Mouse (Mus musculus): ENCODE data around the gene Sec61a2.

The Sec61a2 gene

DNA sequence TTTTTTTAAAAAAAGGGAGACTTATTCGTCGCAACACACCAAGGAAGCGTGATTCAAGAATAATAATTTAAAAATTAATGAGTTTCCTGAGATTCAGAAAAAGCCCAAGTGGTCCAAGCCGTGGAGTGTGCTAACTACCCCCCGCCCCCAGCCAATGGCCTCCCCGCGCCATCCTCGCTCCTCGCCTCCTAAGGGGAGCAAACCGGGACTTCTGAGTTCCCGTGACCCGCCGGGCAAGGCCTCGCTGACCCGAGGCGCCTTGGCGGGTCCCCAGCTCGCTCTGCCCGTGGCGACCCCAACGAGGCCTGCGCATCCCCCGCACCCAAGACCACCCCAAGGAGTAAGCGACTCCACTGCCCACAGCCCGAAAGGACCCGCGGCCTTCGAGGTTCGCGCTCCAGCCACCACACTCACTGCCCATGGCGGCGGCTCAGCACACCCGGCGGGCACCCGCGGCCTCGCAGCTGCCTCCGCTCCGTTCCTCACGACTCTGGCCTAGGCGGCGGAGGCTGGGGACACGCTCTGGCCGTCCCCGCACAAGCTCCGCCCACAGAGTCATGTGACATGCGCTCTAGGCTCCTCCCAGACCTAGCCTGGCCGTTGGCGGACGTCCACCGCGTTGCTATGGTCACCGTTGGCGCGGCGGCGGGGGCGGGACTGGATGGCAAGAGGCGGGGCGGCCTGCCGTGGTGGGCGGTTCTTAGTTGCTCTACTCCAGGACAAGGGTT lies at the start of gene Sec61a2:
Gene Sec61a2 (minus strand): TSS at position 590 of the 728 bp plus-strand sequence.
- DNase-seq, result peak; percentile 98 to 100

DNA sequence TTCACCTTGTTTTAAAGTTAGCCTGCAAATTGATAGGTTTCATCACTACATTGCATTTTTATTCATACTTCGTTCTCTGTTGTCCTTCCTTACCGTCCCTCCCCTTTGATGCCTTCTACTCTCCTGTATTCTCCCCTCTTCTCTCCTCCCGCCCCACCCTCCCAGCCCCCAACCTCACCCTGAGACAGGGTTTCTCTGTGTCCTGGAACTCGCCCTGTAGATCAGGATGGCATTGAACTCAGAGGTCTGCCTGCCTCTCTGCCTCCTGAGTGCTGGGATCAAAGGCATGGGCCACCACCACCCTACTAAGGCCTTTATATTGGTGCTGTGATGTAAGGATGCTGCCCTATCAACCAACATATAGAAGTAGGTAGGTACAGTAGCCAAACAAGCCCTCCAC lies 47.8 kb upstream of the Sec61a2 start:
- no peak for DNase-seq

DNA sequence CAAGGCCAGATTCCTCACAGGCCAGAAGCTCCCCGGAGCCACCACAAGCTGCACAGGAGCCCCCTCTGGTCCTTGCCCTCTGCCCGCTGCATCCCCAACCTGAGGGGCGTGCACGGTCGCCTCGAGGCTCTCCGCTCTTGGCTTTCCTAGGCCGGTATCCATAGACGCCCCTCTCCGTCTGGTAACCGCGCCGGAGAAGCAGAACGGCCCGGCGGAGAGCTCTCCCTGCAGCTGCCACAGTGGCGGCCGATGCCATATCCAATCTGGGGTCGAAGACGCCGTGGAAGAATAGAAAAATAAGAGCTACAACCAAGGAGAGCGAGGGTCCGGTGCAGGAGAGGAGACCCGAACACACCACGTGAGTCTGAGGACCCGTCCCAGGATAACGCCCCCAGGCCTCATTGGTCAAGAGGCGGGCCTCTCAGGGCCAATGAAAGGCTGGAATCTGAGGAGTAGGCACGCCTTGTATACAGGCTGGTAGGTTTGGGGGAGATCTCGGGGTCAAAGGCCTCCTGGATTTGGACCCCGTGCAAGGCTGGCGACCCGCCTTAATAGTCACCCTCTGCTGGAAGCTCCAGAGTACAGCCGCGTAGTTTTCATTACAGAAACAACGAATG lies 47.3 kb upstream of the Sec61a2 start, which contains the start of gene Dhtkd1:
Gene Dhtkd1 (minus strand): TSS at position 377 of the 617 bp plus-strand sequence.
- DNase-seq, result peak; percentile 47 to 57

DNA sequence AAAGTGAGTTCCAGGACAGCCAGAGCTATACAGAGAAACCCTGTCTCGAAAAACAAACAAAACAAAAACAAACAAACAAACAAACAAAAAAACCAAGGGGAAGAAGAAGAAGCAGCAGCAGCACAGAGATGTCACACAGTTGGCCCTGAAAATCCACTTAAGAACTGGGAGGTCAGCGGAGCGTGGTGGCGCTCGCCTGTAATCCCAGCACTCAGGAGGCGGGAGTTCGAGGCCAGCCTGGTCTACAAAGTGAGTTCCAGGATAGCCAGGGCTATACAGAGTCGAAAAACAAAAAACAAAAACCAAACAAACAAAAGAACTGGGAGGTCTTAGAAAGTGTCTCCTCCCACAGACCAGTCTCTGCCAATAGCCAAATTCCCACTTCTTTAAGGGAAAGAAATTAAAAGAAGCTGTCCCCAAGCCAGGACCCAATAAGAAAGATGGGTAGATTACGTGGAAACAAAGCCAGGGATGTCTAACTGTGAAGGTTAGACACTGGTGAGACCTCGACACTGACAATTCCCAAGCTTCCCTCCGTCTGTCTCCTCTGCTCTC lies 46.7 kb upstream of the Sec61a2 start:
- no peak for DNase-seq

DNA sequence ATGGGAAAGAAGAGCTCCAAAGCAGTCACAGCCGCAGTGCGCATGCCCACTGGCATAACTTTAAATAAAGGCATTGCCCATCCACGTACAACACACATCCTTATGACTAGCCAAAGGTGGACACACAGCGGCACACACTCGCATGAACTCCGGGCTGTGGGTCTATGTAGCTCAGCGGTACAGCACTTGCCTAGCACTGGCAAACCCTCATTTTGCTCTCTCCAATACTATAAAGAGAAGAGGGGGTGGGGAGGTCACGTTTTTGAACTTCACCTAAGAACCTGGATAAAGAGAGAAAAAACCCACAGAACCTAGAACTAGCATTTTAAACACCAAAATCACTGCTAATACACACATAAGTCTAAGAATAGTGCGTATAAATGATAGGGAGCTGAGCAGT lies 45.7 kb upstream of the Sec61a2 start:
- no peak for DNase-seq

DNA sequence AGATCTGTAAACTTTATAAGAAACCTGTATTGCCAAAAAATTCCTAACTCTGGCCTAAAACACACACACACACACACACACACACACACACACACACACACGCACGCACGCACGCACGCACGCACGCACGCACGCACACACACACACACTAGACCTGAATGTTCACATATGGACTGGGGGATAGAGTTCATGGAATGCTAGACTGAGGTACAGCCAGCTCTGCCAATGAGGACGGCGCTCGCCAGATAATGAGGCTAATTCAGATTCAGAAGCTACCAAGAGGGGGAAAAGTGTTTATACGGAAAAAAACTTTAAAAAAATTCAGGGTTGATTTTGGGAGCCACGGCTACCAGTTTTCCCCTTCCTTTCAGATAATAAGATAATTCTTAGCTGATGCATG lies 44.7 kb upstream of the Sec61a2 start:
- no peak for DNase-seq

DNA sequence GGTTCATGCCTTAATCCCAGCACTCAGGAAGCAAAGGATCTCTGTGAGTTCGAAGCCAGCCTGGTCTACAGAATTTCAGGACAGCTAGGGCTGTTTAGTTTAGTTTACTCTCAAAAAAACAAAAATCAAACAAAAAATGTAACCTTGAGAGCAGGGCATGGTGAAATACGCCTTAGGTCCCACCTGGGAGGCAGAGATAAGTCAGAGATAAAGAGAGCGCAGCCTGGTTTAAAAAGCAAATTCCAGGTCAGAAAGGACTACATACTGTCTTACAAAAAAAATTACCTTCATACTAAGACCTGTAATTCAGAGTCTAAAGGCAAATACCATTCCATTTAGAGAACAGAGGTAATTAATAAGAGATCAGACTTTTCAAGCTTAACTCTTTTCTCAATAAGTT lies 44.1 kb upstream of the Sec61a2 start:
- DNase-seq, result no peak

DNA sequence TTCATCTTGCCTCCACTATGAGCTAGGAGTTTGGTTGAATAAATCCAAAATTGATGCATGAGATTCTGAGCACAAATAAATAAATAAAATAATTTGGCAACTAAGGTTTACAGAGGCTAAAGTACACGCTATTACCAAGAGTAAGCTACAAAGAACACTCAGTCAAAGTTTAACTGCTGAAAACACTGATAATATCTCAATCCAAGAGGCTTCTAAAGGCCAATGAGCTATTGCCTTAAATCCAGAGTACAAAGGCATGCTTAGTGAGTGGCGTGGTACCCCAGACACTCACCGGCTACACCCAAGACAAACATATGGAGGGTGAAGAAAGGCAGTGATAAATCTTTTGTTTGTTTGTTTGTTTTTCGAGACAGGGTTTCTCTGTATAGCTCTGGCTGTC lies 41.3 kb upstream of the Sec61a2 start:
- no peak for DNase-seq

DNA sequence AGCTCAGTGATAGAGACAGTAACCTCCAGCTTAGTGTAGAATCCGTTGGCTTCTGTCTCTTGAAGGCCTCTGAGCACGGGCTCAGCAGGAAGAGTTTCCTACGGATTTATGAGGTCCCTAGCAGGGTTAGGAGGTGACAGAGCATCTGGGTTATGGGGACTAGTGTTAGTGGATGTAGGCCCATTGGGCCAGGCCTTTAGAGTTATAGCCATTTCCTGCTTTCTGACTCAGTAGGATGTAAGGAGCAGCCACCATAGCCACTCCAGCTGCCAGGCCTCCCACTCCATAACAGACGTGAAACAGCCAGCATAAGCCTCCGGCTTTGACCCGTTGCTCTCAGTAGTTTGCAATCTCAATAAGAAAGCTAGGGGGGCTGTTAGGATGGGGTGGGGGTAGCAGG lies 40.8 kb upstream of the Sec61a2 start:
- no peak for DNase-seq

DNA sequence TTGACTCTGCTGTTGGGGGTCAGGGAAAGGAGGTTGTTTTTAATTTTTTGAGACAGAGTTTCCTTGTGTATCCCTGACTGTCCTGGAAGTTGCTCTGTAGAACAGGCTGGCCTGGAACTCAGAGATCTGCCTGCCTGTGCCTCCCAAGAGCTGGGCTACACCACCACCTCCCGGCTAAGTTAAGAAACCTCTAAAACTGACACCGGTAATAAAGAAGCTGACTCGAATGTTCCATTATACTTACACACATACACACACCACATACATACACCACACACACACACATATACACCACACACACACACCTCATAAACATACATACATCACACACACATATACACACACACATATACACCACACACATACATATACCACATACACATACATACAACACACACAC lies 39.7 kb upstream of the Sec61a2 start:
- no peak for DNase-seq

DNA sequence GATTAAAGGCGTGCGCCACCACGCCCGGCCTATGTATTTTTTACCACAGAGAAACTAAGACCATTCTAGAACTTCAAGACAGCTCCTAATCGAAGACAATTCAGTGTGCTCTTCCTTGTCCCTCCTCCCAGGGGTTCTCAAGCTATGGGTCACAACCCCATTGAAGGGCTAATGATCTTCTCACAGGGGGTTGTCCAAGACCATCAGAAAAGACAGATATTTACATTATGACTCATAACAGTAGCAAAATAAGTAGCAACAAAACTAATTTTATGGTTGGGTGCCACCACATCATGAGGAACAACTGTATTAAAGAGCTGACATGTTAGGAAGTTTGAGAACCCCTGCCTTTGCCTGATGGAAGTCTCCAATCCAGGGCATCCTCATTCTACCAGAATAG lies 36.7 kb upstream of the Sec61a2 start:
- DNase-seq, result no peak

DNA sequence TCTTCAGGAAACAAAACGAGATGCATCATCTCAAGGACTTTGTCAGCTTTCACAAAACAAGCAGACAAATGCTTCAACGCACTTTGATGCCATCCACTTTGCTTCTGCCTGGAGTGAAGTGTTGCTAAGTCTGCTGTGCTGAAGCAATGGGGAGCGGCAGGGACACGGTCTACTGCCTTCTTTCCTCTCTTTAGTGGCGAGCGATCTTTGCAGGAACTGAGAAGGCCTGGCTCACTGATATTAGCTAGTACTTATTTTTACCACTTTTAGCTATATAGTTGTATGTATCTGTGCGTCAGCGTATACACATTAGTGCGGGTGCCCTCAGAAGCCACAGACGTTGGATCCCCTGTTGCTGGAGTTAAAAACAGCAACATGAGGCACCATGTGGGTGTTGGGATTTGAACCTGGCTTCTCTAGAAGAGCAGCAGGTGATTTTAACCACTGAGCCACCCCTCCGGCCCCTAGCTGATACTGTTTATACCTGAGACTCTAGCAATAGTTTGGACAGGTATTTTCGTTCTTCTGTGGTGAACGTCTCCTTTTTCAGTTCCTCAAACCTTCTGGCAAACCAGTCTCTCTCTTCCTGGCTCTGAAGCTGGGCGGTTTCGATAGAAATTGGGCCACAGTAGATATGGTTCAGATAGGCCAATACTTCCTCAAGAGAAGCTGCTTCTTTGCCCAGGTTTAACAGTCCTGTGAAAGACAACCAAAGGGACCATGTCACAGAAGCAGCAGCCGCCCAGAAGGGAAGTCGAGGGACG lies 35.2 kb upstream of the Sec61a2 start:
- no peak for DNase-seq

DNA sequence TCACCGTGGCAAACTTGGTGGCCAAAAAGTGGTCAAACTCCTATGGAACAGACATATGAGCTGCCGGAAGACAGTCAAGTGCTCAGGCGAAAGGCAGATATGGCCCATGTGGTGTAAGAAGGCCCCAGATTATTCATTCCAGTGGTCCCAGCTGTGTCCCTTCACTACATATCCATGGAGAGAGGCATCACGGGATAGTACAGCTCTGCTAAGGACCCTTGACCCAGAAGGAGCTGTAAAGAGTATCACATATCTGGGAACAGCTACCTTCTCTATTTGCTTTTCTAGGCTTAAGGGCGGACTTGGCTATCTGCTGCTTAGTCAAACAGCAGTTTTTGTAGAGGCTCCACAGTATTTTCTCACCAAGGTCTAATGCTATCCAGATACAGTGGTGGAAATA lies 34.6 kb upstream of the Sec61a2 start:
- DNase-seq, result no peak

DNA sequence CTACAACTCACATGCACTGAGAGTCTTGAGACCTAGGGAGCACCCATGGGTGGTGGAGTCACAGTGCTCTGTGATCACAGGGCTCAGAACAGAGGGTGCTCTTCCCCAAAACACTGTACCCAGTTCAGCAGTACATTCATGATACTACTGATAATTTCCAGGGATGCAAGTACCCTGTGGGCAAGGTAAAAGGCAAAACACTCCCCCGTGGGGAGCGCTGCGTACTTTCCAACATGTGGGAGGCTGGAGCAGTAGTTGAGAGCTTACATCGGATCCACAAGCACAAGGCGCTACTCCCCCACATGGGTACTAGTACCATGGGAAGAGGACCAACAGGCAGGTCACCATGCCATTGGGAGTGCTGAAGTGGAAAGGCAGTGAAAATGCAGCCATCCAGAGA lies 32.2 kb upstream of the Sec61a2 start:
- DNase-seq, result no peak

DNA sequence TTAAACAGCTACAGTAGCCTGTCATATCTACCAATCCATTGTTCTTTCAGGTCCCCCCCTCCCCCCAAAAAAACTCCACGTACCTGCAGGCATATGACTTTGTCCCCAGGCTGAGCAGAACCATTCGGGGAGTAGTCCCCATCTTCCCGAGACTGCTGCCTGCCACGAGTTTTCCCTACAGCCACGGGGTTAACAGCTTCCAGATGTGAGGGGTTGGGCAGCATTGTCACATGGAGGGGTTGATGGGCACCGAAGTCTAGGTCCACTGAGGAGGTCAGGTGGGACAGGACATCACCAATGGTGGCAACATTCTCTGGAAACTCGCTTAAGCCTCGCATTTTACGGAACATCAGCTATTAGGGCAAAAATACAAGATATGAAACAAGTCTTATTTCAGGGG lies 28.6 kb upstream of the Sec61a2 start:
- DNase-seq, result no peak

DNA sequence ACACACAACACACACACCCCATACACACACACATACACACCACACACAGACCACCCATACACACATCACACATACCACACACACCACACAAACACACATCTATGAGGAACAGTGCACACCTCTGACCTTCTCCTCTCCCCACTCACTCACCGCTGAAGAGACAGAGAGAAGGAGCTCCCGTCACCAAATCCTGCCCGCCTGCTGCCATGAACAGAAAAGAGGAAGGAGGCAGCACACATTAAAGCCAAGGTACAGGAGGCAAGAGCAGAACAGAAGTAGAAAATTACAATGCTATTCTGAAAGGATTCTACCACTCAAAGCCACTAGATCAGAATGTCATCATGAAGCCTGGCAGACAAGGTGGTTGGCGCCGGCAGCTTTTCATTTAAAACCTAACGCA lies 27.6 kb upstream of the Sec61a2 start:
- DNase-seq, result no peak

DNA sequence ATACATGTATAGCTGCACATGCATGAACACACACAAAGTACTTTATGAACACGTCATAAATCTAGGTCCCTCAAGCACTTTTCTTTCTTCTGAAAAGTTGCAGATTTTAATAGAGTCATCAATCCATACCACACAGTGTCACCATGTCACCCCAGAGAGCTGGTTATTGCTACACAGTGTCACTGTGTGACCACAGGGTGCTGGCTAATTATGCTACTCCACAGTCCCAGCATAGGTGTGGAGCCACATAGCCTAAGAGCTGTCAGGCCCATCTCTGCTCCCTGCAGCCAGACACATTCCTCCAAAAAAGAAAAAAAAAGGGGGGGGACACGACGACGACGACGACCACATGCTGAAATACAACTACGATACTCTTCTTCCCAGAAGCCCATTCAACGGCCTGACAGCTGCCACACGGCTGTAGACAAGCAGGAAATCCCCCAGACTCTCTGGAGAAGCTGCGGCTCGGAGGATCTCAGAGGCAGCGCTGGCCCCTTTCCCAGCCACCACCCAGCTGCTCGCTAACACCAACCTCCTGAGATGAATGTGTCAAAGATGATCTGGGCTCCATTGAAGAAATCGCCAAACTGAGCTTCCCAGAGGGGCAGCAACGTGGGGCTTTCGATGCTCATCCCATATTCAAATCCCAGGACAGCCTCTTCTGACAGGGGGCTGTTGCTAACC lies 16.2 kb upstream of the Sec61a2 start:
- DNase-seq, result no peak

DNA sequence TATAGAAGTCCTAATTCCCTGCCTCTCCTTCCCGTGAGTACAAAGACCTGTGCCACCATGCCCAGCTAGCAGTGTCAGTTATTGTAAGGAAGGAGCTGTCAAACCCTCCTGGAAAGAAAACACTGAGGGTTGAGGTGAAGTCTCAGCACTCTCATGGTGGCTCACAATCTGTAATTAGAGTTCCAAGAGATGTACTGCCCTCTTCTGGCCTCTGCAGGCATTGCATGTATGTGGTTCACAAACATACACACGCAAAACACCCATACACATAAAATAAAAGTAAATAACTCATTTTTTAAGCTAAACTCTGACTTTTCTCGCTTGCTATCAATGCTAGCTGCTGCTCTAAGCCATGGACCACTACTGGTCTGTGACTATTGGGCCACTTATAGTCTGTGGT lies 11.4 kb upstream of the Sec61a2 start:
- peak in 1 of 2 experiments; percentile 49 for DNase-seq

DNA sequence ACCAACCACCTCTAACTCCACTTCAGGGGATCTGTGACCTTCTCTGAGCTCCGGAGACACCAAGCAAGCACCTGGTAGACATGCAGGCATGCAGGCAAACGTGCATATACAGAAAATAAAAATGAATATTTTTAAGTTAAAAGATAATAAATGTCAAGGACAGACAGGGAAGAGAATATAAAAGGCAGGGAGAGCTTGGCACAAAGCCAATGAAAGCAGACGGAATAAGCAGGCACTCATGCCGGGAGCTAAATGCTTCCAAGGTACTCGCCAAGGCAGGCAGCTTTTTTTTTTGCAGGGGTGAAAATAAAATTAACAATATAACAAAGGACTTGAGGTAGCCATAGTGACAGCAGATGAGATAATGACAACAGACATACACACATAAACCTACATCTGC lies 10.9 kb upstream of the Sec61a2 start:
- DNase-seq, result no peak

DNA sequence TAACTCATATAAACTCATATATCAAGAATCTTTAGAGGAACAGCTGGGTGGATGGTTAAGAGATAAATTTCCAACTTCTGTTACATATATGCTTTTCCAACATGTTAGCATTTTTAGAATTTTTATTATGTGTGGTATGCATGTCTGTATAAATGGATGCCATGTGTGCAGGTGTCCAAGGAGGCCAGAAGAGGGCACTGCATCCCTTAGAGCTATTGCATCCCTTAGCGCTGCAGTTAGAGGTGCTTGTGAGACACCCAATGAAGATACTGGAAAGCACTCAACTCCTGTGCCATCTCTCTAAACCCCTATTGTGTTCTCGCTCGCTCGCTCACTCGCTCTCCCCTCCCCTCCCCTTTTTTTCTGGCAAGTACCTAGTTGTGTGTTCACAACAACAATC lies 4.9 kb upstream of the Sec61a2 start:
- DNase-seq, result peak in 1 of 2 experiments; percentile 31

DNA sequence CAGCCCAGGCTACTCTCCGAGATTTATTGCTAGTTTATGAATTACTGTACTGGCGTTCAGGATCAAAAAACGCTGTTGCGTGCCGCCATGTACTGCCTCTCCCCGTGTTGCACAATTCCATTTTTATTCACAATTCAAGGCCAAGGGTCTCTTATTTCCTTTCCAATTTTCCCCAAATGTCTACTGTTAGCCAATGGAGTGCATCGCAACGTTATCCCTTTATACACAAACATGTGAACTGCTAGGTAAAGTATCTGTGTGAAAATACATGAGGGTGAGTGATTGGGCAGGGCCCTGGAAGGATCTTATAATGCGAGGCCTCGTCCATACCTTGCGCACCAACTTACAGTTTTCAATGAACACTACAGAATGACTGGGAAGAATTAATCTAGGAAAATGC lies 936 bp downstream of the Sec61a2 start:
- no peak for DNase-seq

DNA sequence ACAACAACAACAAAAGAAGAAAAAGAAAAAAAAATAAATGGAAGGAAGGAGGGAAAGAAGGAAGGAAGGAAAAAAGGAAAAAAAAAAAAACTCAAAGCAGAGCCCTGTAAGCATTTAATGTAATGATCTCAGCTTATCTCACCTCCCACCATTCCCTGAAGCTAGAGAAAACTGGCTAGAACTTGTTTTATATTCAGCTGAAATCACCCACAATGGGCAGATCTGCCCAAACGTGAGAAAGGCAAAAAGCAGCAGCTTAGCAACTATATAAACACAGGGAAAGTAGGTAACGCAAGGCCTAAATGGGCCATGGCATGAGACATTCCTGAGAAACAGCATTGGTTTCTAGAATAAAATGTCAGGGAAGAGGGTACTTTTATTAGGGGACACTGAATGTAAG lies 5.8 kb downstream of the Sec61a2 start:
- DNase-seq, result no peak

DNA sequence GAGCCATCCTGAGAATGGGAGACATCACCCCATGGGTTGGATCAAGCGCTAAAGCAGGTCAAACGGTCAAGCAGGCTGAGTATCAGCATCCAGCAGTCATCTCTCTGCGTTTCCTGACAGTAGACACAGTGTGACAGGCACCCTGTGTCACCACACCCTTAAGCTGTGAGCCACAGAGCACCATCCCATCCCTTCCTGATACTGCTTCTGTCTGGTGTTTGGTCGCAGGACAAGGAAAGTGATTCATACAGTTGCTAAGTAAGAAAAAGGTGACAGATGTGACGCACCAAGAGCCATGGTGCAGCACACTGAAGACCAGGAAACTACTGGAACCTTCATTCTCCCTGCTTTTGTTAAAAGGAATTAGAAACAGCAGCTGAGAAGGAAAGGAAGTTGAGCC lies 6.4 kb downstream of the Sec61a2 start:
- DNase-seq, result no peak
